Mouse (Mus musculus) CH12.LX (cell line): Measurements from ENCODE around the gene Rarg. TPM values are rescaled to one million over a fixed set of nuclear protein-coding genes. Genes with fewer than 3 reads are reported as not detected.

Experiments used
- DNase-seq: peaks from one replicate; pipeline ENCODE4 v3.0.0-alpha.2; 2013; ENCODE audit errors: extremely low read depth
- H3K27ac ChIP-seq: 2 replicates; pipeline ENCODE4 v1.5.1; 2012; ENCODE audit warnings: low read depth, mild to moderate bottlenecking, control low read depth, moderate library complexity; ENCODE audit not compliant: insufficient read depth
- H3K27me3 ChIP-seq: replicated peaks from 2 replicates; pipeline ENCODE3; 2012; ENCODE audit warnings: inconsistent platforms
- H3K36me3 ChIP-seq, 2 experiments: replicated peaks in 1 of 2; 2 replicates each; pipeline versions ENCODE3 to v1.6.1; 2012; ENCODE audit warnings: inconsistent platforms in 1 of 2, low read length in 1 of 2, mild to moderate bottlenecking in 1 of 2, mixed read lengths in 1 of 2, moderate library complexity in 1 of 2; ENCODE audit not compliant: control insufficient read depth in 1 of 2, insufficient read depth in 1 of 2
- H3K4me1 ChIP-seq, 2 experiments: 2 replicates each; pipeline ENCODE4 v1.6.1; 2012; ENCODE audit warnings: inconsistent platforms in 1 of 2, moderate library complexity in 1 of 2; ENCODE audit not compliant: insufficient read depth in 2 of 2, control insufficient read depth in 1 of 2
- H3K4me2 ChIP-seq: 2 replicates; pipeline ENCODE4 v1.6.1; 2012; ENCODE audit warnings: low read depth, mild to moderate bottlenecking, control low read depth; ENCODE audit not compliant: poor library complexity, insufficient read depth, severe bottlenecking
- H3K4me3 ChIP-seq, 3 experiments: fragments of 150-350 bp in 1 of 3; sonication (generic) in 1 of 3; replicated peaks in 1 of 3; 2 replicates each; pipeline versions ENCODE3 to v1.5.1; 2011 to 2012; ENCODE audit warnings: low read depth in 2 of 3, low read length in 2 of 3, mild to moderate bottlenecking in 2 of 3, moderate library complexity in 2 of 3, control low read depth in 1 of 3, improper control_type of control experiment in 1 of 3, inconsistent platforms in 1 of 3, mixed read lengths in 1 of 3; ENCODE audit not compliant: poor library complexity in 1 of 3
- H3K79me2 ChIP-seq: replicated peaks from 2 replicates; pipeline ENCODE4 v1.6.1; 2012; ENCODE audit warnings: mild to moderate bottlenecking, moderate library complexity; ENCODE audit not compliant: control insufficient read depth, poor library complexity, insufficient read depth, severe bottlenecking; ENCODE audit errors: extremely low read depth
- H3K9ac ChIP-seq: 2 replicates; pipeline ENCODE4 v1.6.1; 2012; ENCODE audit warnings: low read depth, mild to moderate bottlenecking, control low read depth, moderate library complexity; ENCODE audit not compliant: insufficient read depth
- H3K9me3 ChIP-seq: replicated peaks from 2 replicates; pipeline ENCODE3; 2012; ENCODE audit warnings: low read length, inconsistent platforms, mixed read lengths
- BHLHE40 ChIP-seq: IDR thresholded peaks from 2 replicates; pipeline ENCODE4 v1.6.1; 2011; ENCODE audit warnings: mild to moderate bottlenecking, low read depth, low read length, improper control_type of control experiment
- CHD2 ChIP-seq: IDR thresholded peaks from 2 replicates; pipeline ENCODE4 v1.6.1; 2011; ENCODE audit warnings: low read length, improper control_type of control experiment
- CTCF ChIP-seq, 2 experiments: IDR thresholded peaks in 1 of 2; conservative IDR thresholded peaks in 1 of 2; 2 replicates each; pipeline ENCODE4 v1.5.1; 2011 to 2012; ENCODE audit warnings: low read depth in 2 of 2, low read length in 2 of 2, improper control_type of control experiment in 1 of 2, inconsistent platforms in 1 of 2, mild to moderate bottlenecking in 1 of 2, moderate library complexity in 1 of 2
- E2F4 ChIP-seq: IDR thresholded peaks from 2 replicates; pipeline ENCODE4 v1.6.1; 2011; ENCODE audit warnings: low read depth, low read length, improper control_type of control experiment; ENCODE audit not compliant: insufficient replicate concordance
- ELF1 ChIP-seq: IDR thresholded peaks from 2 replicates; pipeline ENCODE4 v1.6.1; 2014; ENCODE audit warnings: low read depth, mild to moderate bottlenecking, inconsistent platforms, low read length, improper control_type of control experiment
- HCFC1 ChIP-seq: IDR thresholded peaks from 2 replicates; pipeline ENCODE4 v1.6.1; 2012; ENCODE audit warnings: low read depth, mild to moderate bottlenecking, inconsistent platforms, low read length, improper control_type of control experiment
- IRF4 ChIP-seq: IDR thresholded peaks from 2 replicates; pipeline ENCODE4 v1.6.1; 2014; ENCODE audit warnings: low read depth, mild to moderate bottlenecking, inconsistent platforms, low read length, improper control_type of control experiment
- KAT2A ChIP-seq: IDR thresholded peaks from 2 replicates; pipeline ENCODE4 v1.6.1; 2012; ENCODE audit warnings: low read length, improper control_type of control experiment, inconsistent platforms; ENCODE audit not compliant: insufficient replicate concordance
- MAFK ChIP-seq: IDR thresholded peaks from 2 replicates; pipeline ENCODE4 v1.6.1; 2011; ENCODE audit warnings: low read length, improper control_type of control experiment; ENCODE audit not compliant: insufficient replicate concordance
- MAX ChIP-seq: IDR thresholded peaks from 2 replicates; pipeline ENCODE4 v1.6.1; 2011; ENCODE audit warnings: low read length, improper control_type of control experiment
- MAZ ChIP-seq: IDR thresholded peaks from 2 replicates; pipeline ENCODE4 v1.6.1; 2012; ENCODE audit warnings: low read depth, mild to moderate bottlenecking, inconsistent platforms, low read length, improper control_type of control experiment, moderate library complexity
- MEF2A ChIP-seq: IDR thresholded peaks from 2 replicates; pipeline ENCODE4 v1.6.1; 2014; ENCODE audit warnings: low read depth, mild to moderate bottlenecking, inconsistent platforms, low read length, improper control_type of control experiment, borderline replicate concordance
- MYC ChIP-seq: IDR thresholded peaks from 2 replicates; pipeline ENCODE4 v1.6.1; 2011; ENCODE audit warnings: low read depth, mild to moderate bottlenecking, improper control_type of control experiment, low read length
- NELFE ChIP-seq: IDR thresholded peaks from 2 replicates; pipeline ENCODE4 v1.6.1; 2011; ENCODE audit warnings: low read depth, low read length, improper control_type of control experiment
- NRF1 ChIP-seq: IDR thresholded peaks from 2 replicates; pipeline ENCODE4 v1.6.1; 2014; ENCODE audit warnings: low read depth, mild to moderate bottlenecking, inconsistent platforms, low read length, improper control_type of control experiment, moderate library complexity
- PAX5 ChIP-seq: IDR thresholded peaks from 2 replicates; pipeline ENCODE4 v1.6.1; 2012; ENCODE audit warnings: low read length, inconsistent platforms, mixed read lengths
- RAD21 ChIP-seq: IDR thresholded peaks from 2 replicates; pipeline ENCODE4 v1.6.1; 2011; ENCODE audit warnings: low read depth, mild to moderate bottlenecking, low read length, improper control_type of control experiment, moderate library complexity
- RCOR1 ChIP-seq: conservative IDR thresholded peaks from 2 replicates; pipeline ENCODE4 v1.6.1; 2012; ENCODE audit warnings: low read depth, mild to moderate bottlenecking, inconsistent platforms, low read length, improper control_type of control experiment
- TBP ChIP-seq: conservative IDR thresholded peaks from 2 replicates; pipeline ENCODE4 v1.6.1; 2011; ENCODE audit warnings: low read depth, low read length, improper control_type of control experiment
- ZKSCAN1 ChIP-seq: IDR thresholded peaks from 2 replicates; pipeline ENCODE4 v1.6.1; 2012; ENCODE audit warnings: low read depth, inconsistent platforms, low read length, improper control_type of control experiment, borderline replicate concordance
- ZNF384 ChIP-seq: IDR thresholded peaks from 2 replicates; pipeline ENCODE4 v1.6.1; 2012; ENCODE audit warnings: low read depth, low read length, improper control_type of control experiment, inconsistent platforms
- dilution Hi-C: fragments of 300-500 bp; cut with MboI; formaldehyde crosslinking; loops from 2 replicates; pipeline ENCODE4 v1.14.3; 2020; ENCODE audit warnings: low sequenced_read_pairs; ENCODE audit not compliant: extremely low pct_unique_long_range_greater_than_20kb, extremely low pct_ligation_motif_present
- in situ Hi-C: fragments of 300-500 bp; cut with MboI; formaldehyde crosslinking; loops from 3 replicates; pipeline ENCODE4 v1.14.3; 2019; ENCODE audit warnings: low sequenced_read_pairs, low pct_ligation_motif_present, low pct_unique_long_range_greater_than_20kb, mixed read lengths
- polyA plus RNA-seq: library from polyadenylated mRNA; unstranded; fragments of >175 nt; gene quantifications from 2 replicates; pipeline ENCODE4 v1.2.1, GENCODE M21; 2012; ENCODE audit warnings: low read depth; ENCODE audit not compliant: insufficient read length
- total RNA-seq, 2 experiments: library from RNA; depleted of rRNA; stranded (reverse); fragments of 300-350 nt in 1 of 2; fragments of >200 nt in 1 of 2; gene quantifications; 2 replicates each; pipeline ENCODE4 v1.2.3; 2012 to 2014

Gene Rarg
- total and polyA plus RNA-seq, 3 experiments = 0.17 to 0.76 (median 0.64) TPM

DNA sequence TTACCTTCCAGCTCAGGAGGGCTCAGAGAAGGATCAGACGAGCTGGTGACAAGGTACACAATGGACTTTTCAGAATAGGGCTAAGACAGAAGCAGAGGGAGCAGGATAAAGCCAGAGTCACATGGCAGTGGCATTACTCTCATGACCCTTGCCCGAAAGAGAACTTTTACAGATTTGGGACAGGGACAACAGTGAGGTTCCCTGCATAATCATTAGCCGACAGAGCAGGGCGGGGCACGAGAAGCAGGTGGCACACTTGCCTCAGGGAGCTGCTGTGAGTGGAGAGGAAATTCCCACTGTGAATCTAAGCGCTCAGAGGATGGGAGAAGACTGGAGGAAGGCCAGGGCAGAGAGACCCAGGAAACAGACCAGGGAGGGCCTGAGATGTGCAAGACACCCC, 68.4 kb downstream of the Rarg start:
- no peak overlapping the region for H3K4me2 ChIP-seq
- TF ChIP-seq IRF4 = no peak
- TF ChIP-seq KAT2A = no peak
- TF ChIP-seq PAX5 = no peak
- no peak for TF ChIP-seq NELFE
- 0 out of 2 replicates have a peak, but pooled peaks have one; percentile 28 for TF ChIP-seq BHLHE40
- TF ChIP-seq, all 38 proteins: peak for 1
- H3K27me3 ChIP-seq = peaks cover 2% of the 10 kb centered on the region
- H3K36me3 ChIP-seq = peaks cover 0 to 3% of the 10 kb centered on the region in 2 experiments
- no peak overlapping the region for H3K9ac ChIP-seq
- dilution Hi-C loops (no loop called here), in situ Hi-C loops (no loop called here)
- peaks cover 17 to 46% of the 10 kb centered on the region in 2 experiments for H3K4me1 ChIP-seq
- no peak overlapping the region for H3K4me3 ChIP-seq
- H3K27ac ChIP-seq = no peak overlapping the region
- no peaks in the 10 kb centered on the region for H3K9me3 ChIP-seq
- no peaks in the 10 kb centered on the region for H3K79me2 ChIP-seq
- no peak for DNase-seq

DNA sequence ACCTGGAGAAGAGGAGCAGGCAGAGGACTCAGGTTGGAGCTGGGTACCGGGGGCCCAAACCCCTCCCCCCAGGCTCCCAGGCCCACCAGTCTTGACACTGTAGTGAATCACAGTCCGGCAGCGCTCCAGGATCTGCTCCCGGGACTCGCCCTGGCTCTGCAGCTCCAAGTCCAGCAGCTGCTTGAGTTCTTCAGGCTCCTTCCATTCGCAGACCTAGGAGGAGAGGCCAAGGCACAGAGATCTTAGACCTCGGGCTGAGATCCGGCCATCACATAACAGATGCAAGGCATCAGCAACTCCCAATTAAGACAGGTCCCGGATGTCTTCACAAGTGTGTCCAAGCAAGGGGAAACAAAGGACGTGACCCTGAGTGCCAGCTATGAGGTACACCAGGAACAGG, 69.2 kb downstream of the Rarg start:
- dilution Hi-C loops = no loop called here
- no peak for DNase-seq
- peaks cover 0 to 4% of the 10 kb centered on the region in 2 experiments for H3K36me3 ChIP-seq
- no peak overlapping the region for H3K9ac ChIP-seq
- in situ Hi-C loops = no loop called here
- H3K27me3 ChIP-seq = peaks cover 2% of the 10 kb centered on the region
- H3K79me2 ChIP-seq = no peaks in the 10 kb centered on the region
- peaks cover 17 to 38% of the 10 kb centered on the region in 2 experiments for H3K4me1 ChIP-seq
- H3K4me2 ChIP-seq = no peak overlapping the region
- H3K27ac ChIP-seq = no peak overlapping the region
- no peak overlapping the region for H3K4me3 ChIP-seq
- TF ChIP-seq KAT2A = no peak
- no peak for TF ChIP-seq MEF2A
- no peak for TF ChIP-seq CHD2
- no peak for TF ChIP-seq MAFK
- TF ChIP-seq IRF4 = no peak
- TF ChIP-seq MAX = no peak
- no peak for TF ChIP-seq CTCF (conservative IDR thresholded peaks at IDR 0.05 in 1 of 2, IDR thresholded peaks at IDR 0.05 in 1 of 2; ENCODE audit: low read depth in 2 of 2, low read length in 2 of 2)
- TF ChIP-seq TBP = no peak
- no peak for TF ChIP-seq E2F4
- TF ChIP-seq MAZ = no peak
- no peak for TF ChIP-seq ELF1
- TF ChIP-seq ZNF384 = no peak
- TF ChIP-seq PAX5 = no peak
- TF ChIP-seq ZKSCAN1 = no peak
- no peak for TF ChIP-seq HCFC1
- no peak for TF ChIP-seq RCOR1
- no peak for TF ChIP-seq NRF1
- no peak for TF ChIP-seq RAD21
- TF ChIP-seq MYC = no peak
- H3K9me3 ChIP-seq = no peaks in the 10 kb centered on the region
